Mouse (Mus musculus): ENCODE data around the gene Tmem150c. TPM values are rescaled to one million over a fixed set of nuclear protein-coding genes. Genes with fewer than 3 reads are reported as not detected.

Gene Tmem150c
- 0.82 and 1.1 TPM in 2 replicates for polyA plus RNA-seq (2012; rRNA removed)

GRCm38 (mm10) chr5:100159638-100159973 is at the start of gene Tmem150c:
Tmem150c (minus strand) TSS chr5:100159808.

GRCm38 (mm10) chr5:100039602-100040142 is 119.9 kb downstream of the Tmem150c start, which contains the start of the genes Hnrnpdl and Enoph1:
Hnrnpdl (minus strand) TSS chr5:100039664.
Enoph1 (plus strand) TSS chr5:100039985.

Other genes starting within 250 kb of the Tmem150c start
- 105 and 107 TPM in 2 replicates for gene Hnrnpd, start 180.9 kb downstream of the Tmem150c start, polyA plus RNA-seq (2012; rRNA removed)
- 1.1 TPM in 2 replicates for gene 4930524J08Rik, start 180.7 kb downstream of the Tmem150c start, polyA plus RNA-seq (2012; rRNA removed)
- 87.0 and 101 TPM in 2 replicates for gene Hnrnpdl, start 120.1 kb downstream of the Tmem150c start, polyA plus RNA-seq (2012; rRNA removed)
- gene Enoph1, start 119.8 kb downstream of the Tmem150c start, polyA plus RNA-seq (2012; rRNA removed) = 10.1 and 10.4 TPM in 2 replicates

All from liver, embryonic 18 days (tissue).